Mouse (Mus musculus) left cerebral cortex, postnatal 36 days (tissue): Measurements from ENCODE around the gene Ecd. TPM values are rescaled to one million over a fixed set of nuclear protein-coding genes. Genes with fewer than 3 reads are reported as not detected.
A peak's percentile ranks its signal among the peaks of the same experiment; 100 is the strongest.
"Not testable (repeated sequence)": the region's sequence is repeated elsewhere in the genome, so short reads cannot be mapped to it uniquely, and the experiment has no call there.

Source experiments
- DNase-seq, 2 experiments: peaks; one replicate each; pipeline ENCODE4 v3.0.0; 2021 to 2022; ENCODE audit warnings: low spot score in 2 of 2, mixed read lengths in 1 of 2
- intact Hi-C: fragments of 180-260 bp; cut with DNase I; formaldehyde crosslinking; loops from one replicate; pipeline ENCODE4 v1.15.1; 2025
- total RNA-seq, 2 experiments: library from RNA; stranded (reverse); gene quantifications; 2 replicates each; pipeline ENCODE4 v1.2.3; 2021

The Ecd gene
- total RNA-seq, 2 experiments from 2014 or later: 37.1 to 41.9 TPM

DNA sequence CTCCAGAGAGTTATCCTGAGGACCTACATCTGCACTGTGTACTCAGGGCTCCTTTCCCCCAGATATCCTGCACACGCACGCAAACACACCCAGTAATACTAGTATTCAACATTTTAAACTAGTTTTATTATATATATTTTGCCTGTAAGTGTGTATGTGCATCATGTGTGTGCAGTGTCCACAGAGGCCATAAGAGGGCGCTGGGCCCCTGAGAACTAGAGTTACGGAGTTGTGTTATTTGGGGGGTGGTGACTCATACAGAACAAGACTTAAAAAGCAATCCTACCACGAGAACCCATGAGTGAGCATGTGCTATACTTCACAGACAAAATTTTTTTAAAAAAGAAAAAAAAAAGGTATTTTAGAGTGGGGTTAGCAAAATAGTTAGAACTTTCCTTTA lies 8.5 kb downstream of the Ecd start:
- intact Hi-C loops: no loop called here

DNA sequence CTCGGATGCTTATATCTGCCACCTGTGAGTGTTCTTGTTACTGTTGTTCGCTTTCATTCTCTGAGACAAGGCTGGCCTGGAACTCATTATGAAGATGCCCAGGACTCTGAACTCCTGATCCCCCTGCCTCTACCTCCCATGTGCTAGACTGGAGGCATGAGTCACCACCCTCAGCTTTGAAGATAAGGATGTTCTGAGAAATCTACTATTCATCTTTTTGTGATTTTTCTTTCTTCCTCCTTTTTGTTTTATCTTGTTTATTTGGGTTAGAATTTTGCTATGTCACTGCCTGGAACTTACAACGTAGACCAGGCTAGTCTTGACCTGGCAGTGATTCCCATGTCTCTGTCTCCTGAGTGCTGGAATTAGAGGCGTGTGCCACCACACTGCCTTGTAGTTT lies 16.6 kb downstream of the Ecd start:
- intact Hi-C loops: no loop called here
- no peak for DNase-seq

More for the DNA sequence above, 8.5 kb downstream of the Ecd start:
- DNase-seq: no peak

DNA sequence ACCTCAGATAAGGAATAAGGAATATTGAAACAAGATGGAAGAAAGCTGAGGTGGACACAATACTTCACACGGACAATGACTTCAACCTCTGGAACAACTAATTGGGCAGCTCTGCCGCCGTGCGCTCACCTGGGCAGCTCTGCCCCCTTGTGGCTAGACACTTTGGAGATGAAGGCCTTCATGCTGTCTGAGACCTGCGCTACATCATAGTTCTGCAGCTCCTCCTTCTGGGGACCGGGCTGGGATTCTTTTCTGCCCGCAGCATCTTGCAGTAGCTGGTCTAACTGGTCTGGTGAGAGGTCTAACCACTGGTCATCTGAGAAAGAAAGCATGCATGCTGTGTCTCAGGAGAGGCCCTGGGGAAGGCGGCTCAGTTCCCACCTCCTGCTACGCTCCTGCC lies 19.4 kb downstream of the Ecd start:
- DNase-seq: no peak
- intact Hi-C loops: no loop called here

DNA sequence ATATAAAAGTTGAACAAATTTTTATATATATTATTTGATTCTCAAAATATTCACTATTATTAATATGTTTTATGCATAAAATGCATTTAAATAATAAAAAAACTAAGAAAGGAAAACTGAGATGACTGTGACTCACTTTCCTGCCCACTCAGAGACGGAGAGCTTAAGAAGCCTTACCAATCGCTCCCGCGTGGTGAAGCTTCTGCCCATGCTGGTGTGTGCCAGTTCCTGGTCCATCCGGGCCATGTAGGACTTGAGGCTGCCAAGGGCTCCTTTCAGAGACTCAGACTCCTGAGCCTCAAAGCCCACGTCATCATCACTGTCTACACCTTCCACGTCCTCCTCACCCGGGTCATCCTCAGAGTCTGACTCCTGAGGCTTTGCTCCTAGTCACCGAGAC lies 23.7 kb downstream of the Ecd start:
- intact Hi-C loops: no loop called here
- DNase-seq: no peak

DNA sequence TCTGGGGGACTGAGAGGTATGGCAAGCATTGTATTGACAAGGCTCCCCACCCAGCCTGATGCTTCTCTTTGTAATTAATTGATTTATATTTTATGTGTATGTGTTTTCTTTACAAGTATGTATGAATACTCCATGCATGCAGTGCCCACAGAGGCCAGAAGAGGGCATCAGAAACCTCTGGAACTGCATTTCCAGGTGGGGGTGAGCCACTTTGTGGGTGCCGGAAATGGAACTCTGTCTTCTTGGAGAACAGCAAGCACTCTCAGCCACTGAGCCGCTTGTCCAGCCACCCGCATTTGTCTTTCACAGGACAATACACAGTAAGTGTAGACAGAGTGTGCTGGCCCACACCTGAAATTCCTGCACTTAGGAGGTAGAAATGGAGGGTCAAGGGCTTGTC lies 28.5 kb downstream of the Ecd start:
- intact Hi-C loops: no loop called here
- peak; percentile 14 to 27 for DNase-seq

DNA sequence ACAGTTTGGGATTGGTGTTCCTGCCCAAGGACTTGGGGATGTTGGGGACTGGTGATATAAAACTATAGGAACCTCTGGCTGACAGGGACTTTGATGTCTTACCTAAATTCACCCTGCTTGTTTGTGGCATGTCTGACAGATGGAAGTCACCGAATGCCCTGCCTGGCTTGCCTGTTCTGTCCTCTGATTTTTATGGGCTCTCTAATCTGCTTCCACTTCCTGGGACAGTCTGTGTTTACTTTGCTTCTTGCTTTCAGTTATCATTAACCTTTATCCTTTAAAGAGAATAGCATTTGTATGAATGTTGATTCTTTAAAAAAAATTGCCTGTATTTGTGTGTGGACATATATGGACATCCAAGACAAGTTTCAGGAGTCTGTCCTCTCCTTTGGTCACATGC lies 32.8 kb downstream of the Ecd start:
- intact Hi-C loops: no loop called here
- no peak for DNase-seq

DNA sequence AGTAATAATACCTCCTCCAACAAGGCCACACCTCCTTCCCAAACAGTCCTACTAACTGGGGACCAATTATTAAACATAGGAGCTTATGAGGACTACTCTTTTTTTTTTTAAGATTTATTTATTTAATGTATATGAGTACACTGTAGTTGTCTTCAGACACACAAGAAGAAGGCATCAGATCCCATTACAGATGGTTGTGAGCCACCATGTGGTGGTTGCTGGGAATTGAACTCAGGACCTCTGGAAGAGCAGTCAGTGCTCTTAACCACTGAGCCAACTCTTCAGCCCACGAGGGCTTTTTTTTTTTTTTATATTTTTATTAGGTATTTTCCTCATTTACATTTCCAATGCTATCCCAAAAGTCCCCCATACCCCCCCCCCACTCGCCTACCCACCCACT lies 42.8 kb downstream of the Ecd start:
- DNase-seq, intact Hi-C loops: not testable (repeated sequence)

DNA sequence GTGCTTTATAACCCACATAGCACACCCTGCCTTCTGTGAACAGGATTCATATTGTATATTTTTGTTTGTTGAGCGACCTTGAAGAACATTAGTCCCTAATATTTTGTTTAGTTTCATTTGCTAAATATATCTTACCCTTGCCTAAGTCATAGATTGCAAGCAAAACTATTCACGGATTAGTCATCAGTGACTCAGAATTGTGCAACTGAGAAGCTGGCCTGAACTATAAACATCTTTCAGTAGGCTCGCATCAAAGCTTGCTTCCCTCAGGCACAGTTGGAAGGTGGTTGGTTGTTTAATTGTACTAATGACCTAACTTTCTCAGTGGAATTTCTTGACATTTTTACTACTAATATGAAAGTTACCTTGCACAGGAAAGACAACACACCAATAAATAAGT lies 49.8 kb downstream of the Ecd start:
- intact Hi-C loops: no loop called here

DNA sequence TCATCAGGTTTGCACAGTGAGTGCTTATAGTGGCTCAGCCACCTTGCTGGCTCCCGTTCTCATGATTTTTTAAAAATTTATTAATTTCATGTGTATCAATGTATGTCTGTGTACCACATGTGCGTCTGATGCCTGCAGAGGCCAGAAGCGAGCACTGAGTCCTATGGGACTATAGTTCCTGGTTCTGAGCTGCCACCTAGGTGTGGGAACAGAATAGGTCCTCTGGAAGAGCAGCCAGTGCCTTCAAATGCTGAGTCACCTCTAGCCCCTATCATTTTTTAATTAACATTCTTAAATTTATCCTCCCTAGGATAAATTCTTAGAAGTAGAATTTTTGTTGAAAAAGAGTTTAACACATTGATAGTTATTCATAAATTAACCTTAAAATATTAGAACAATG lies 50.3 kb downstream of the Ecd start:
- intact Hi-C loops: no loop called here
- DNase-seq: no peak

More for the DNA sequence above, 49.8 kb downstream of the Ecd start:
- no peak for DNase-seq

DNA sequence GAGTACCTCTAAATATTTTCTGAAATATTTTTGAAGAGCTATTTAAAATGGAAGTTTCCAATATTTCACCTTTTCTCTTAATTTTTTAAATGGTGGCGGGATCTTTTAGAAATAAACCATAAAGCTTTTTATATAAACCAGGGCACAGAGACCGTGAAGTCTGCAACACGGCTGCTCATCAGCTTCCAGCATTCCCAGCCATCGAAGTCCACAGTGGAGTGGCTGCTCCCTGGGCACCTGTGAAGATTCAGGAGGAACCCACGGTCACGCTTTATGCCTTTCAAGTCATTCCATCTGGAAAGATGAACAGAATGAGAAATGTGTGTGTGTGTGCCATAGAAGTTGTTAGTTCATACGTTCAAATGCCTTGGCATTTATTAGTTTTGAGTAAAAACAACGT lies 53.0 kb downstream of the Ecd start:
- DNase-seq: no peak
- intact Hi-C loops: no loop called here

DNA sequence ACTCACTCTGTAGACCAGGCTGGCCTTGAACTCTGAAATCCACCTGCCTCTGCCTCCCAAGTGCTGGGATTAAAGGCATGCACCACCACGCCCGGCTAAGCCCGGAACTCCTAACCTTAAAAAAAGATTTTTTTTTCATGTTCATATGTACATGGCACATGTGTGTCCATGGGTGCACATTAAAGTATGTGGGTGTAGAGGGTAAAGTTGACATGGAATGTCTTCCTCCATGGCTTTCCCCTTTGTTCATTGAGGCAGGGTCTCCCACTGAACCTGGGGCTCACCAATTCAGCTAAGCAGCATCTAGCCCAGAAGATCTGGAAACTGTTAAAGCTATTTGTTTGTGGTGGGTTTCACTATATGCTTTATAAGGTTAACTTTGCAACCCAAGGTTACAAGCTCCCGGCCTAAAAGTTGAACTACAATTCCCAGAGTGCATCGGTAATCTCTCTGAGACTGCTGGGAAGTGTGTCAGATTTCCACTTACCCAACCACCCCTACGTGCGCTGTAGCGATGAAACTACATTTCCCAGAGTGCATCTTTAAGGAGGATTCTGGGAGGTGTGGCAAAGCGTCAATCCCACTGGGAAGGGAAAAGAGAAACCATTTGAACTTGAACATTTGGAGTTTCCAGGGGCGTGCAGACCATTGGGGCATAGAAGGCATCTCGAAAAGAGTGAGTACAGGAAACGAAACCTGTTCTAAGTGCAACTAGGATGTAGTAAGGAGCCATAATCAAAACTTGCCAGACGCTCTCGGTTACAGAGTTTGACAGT lies 53.6 kb downstream of the Ecd start, which contains the start of gene Nudt13:
TSS of gene Nudt13 (plus strand) at position 581 of the 776 bp plus-strand sequence.
- peak; percentile 79 to 85 for DNase-seq
- intact Hi-C loops: no loop called here

DNA sequence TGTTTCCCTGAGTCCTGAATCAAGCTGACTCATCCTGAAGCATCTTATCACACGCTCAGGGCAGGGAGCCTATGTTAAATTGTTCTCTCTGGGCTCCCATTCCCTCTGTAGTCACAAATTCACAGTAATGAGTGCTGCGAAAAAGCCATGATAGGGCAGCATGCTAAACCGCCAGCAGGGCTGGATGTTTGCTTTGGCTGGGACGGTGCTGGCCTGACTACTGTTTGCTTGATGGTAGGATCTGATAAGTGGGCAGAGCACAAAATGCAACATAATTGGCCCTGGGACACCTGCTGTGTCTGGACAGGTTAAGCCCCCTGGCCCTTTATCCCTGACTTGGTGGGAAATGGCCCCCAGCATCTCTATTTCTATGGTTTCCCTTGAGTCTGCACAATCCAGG lies 56.5 kb downstream of the Ecd start:
- intact Hi-C loops: no loop called here
- no peak for DNase-seq

Other genes with a start within 250 kb of the Ecd start
- gene Saysd1, start 209.6 kb downstream of the Ecd start, total RNA-seq: 1 to 10 TPM; 4.5 to 5.2 TPM
- gene Kcnk5, start 166.3 kb downstream of the Ecd start, total RNA-seq: under 1 TPM; 0.41 to 0.47 TPM
- gene Kcnk16, start 78.9 kb downstream of the Ecd start, total RNA-seq: not detected
- gene Nudt13, start 53.4 kb downstream of the Ecd start, total RNA-seq: 10 to 100 TPM; 17.4 to 19.5 TPM
- gene Fam149b, start within 50 bp of the Ecd start, total RNA-seq: 10 to 100 TPM; 46.1 to 56.2 TPM
- 10 to 100 TPM; 24.7 to 25.1 TPM for gene Dnajc9, start 40.8 kb upstream of the Ecd start, total RNA-seq
- 10 to 100 TPM; 31.7 to 31.9 TPM for gene Mrps16, start 45.5 kb upstream of the Ecd start, total RNA-seq
- 1 to 10 TPM in 1 of 2 experiments, under 1 TPM in 1; 0.57 to 2.6 TPM for gene Cfap70, start 104.1 kb upstream of the Ecd start, total RNA-seq
- 10 to 100 TPM; 61.6 to 69.9 TPM for gene Anxa7, start 132.0 kb upstream of the Ecd start, total RNA-seq
- gene Mss51, start 148.8 kb upstream of the Ecd start, total RNA-seq: 1 to 10 TPM in 1 of 2 experiments, under 1 TPM in 1; 0.44 to 1.1 TPM
- 100 to 1,000 TPM; 270 to 289 TPM for gene Ppp3cb, start 198.5 kb upstream of the Ecd start, total RNA-seq